Mouse (Mus musculus): Measurements from ENCODE around the gene Sugp1.

Sugp1 gene

GRCm38 (mm10) chr8:70111192-70111795 is 68.7 kb downstream of the Sugp1 start:
- DNase-seq (ENCODE audit: low read depth): no peak

GRCm38 (mm10) chr8:70112401-70113016 is 69.9 kb downstream of the Sugp1 start:
- DNase-seq (ENCODE audit: low read depth): no peak

- no peak for DNase-seq (ENCODE audit: low read depth)
Observed at GRCm38 (mm10) chr8:70114488-70114887, 71.9 kb downstream of the Sugp1 start.

- no peak for DNase-seq (ENCODE audit: low read depth)
Observed at GRCm38 (mm10) chr8:70114892-70115291, 72.3 kb downstream of the Sugp1 start.

- DNase-seq (ENCODE audit: low read depth): peak; percentile 64
Observed at GRCm38 (mm10) chr8:70117611-70118010, 75.0 kb downstream of the Sugp1 start.

GRCm38 (mm10) chr8:70118726-70119700 is 76.4 kb downstream of the Sugp1 start:
- no peak for DNase-seq (ENCODE audit: low read depth)

- no peak for DNase-seq (ENCODE audit: low read depth)
Observed at GRCm38 (mm10) chr8:70120667-70121066, 78.1 kb downstream of the Sugp1 start, which contains the start of gene Ncan. Ncan (minus strand) TSS chr8:70120873.
